Mouse (Mus musculus) ES-Bruce4 (cell line): ENCODE results near the gene Blm. TPM values are rescaled to one million over a fixed set of nuclear protein-coding genes. Genes with fewer than 3 reads are reported as not detected.

Experiments used
- H3K27ac ChIP-seq: 2 replicates; pipeline ENCODE4 v1.5.1; 2012; ENCODE audit warnings: low read length, inconsistent platforms; ENCODE audit not compliant: insufficient read depth
- H3K27me3 ChIP-seq: 2 replicates; pipeline ENCODE4 v1.6.1; 2012; ENCODE audit warnings: mild to moderate bottlenecking, low read length, inconsistent platforms; ENCODE audit not compliant: control insufficient read depth, poor library complexity, insufficient read depth, severe bottlenecking
- H3K36me3 ChIP-seq: 2 replicates; pipeline ENCODE4 v1.6.1; 2012; ENCODE audit warnings: inconsistent platforms, mild to moderate bottlenecking, low read length, moderate library complexity; ENCODE audit not compliant: control insufficient read depth, poor library complexity, insufficient read depth, severe bottlenecking
- H3K4me1 ChIP-seq: one replicate; pipeline ENCODE4 v1.8.1; 2011; ENCODE audit warnings: low read length; ENCODE audit not compliant: control insufficient read depth, insufficient read depth
- H3K4me3 ChIP-seq: 2 replicates; pipeline ENCODE4 v1.5.1; 2011; ENCODE audit warnings: low read depth, mild to moderate bottlenecking, low read length
- H3K9ac ChIP-seq: 2 replicates; pipeline ENCODE4 v1.6.1; 2012; ENCODE audit warnings: low read depth, mild to moderate bottlenecking, inconsistent platforms; ENCODE audit not compliant: poor library complexity, severe bottlenecking
- H3K9me3 ChIP-seq: replicated peaks from 2 replicates; pipeline ENCODE4 v1.6.1; 2012; ENCODE audit warnings: mild to moderate bottlenecking, low read length, inconsistent platforms; ENCODE audit not compliant: control insufficient read depth, poor library complexity, insufficient read depth, severe bottlenecking
- CTCF ChIP-seq: IDR thresholded peaks from one replicate; pipeline ENCODE4 v1.8.1; 2011; ENCODE audit warnings: low read depth, low read length
- EP300 ChIP-seq: IDR thresholded peaks from 2 replicates; pipeline ENCODE4 v1.6.1; 2011; ENCODE audit warnings: low read depth, low read length; ENCODE audit not compliant: insufficient read depth
- POLR2A ChIP-seq: IDR thresholded peaks from one replicate; pipeline ENCODE4 v1.8.1; 2011; ENCODE audit warnings: low read length; ENCODE audit not compliant: insufficient read depth
- polyA plus RNA-seq: library from polyadenylated mRNA; stranded (reverse); fragments of >200 nt; gene quantifications from 2 replicates; pipeline ENCODE4 v1.2.4, GENCODE M21; 2011; ENCODE audit warnings: low read depth; ENCODE audit not compliant: missing spikeins, insufficient read depth, insufficient read length

The Blm gene
- polyA plus RNA-seq, 1 experiment: 139 TPM

- H3K36me3 ChIP-seq: peaks cover 62% of the 10 kb centered on the region
- H3K4me1 ChIP-seq: peaks cover 2% of the 10 kb centered on the region
- no peak overlapping the region for H3K27ac ChIP-seq
- no peaks in the 10 kb centered on the region for H3K27me3 ChIP-seq
- no peak overlapping the region for H3K9ac ChIP-seq
- no peak overlapping the region for H3K4me3 ChIP-seq
- no peak for TF ChIP-seq CTCF
- TF ChIP-seq POLR2A: no peak
- TF ChIP-seq EP300: no peak
- H3K9me3 ChIP-seq: no peaks in the 10 kb centered on the region
Observed at GRCm38 (mm10) chr7:80506007-80506406, 28.9 kb downstream of the Blm start.

GRCm38 (mm10) chr7:80504920-80505319 is 30.0 kb downstream of the Blm start:
- Histone ChIP-seq H3K27ac (no peak overlapping the region), H3K4me3 (no peak overlapping the region), H3K9me3 (no peaks in the 10 kb centered on the region), H3K4me1 (peaks cover 2% of the 10 kb centered on the region), H3K9ac (no peak overlapping the region), H3K27me3 (no peaks in the 10 kb centered on the region), H3K36me3 (peaks cover 65% of the 10 kb centered on the region)
- TF ChIP-seq CTCF: no peak
- no peak for TF ChIP-seq EP300
- TF ChIP-seq POLR2A: no peak

- Histone ChIP-seq H3K9ac (no peak overlapping the region), H3K27me3 (no peaks in the 10 kb centered on the region), H3K4me1 (no peaks in the 10 kb centered on the region), H3K4me3 (no peak overlapping the region), H3K36me3 (peaks cover 58% of the 10 kb centered on the region), H3K9me3 (no peaks in the 10 kb centered on the region), H3K27ac (no peak overlapping the region)
- TF ChIP-seq CTCF (no peak), EP300 (no peak), POLR2A (no peak)
Observed at GRCm38 (mm10) chr7:80501006-80501405, 33.9 kb downstream of the Blm start.

- Histone ChIP-seq H3K9me3 (no peaks in the 10 kb centered on the region), H3K36me3 (peaks cover 49% of the 10 kb centered on the region), H3K9ac (no peak overlapping the region), H3K27ac (no peak overlapping the region), H3K4me3 (no peak overlapping the region), H3K27me3 (no peaks in the 10 kb centered on the region), H3K4me1 (no peaks in the 10 kb centered on the region)
- TF ChIP-seq CTCF: no peak
- TF ChIP-seq EP300: no peak
- TF ChIP-seq POLR2A: no peak
Observed at GRCm38 (mm10) chr7:80500099-80500498, 34.8 kb downstream of the Blm start.

- no peaks in the 10 kb centered on the region for H3K27me3 ChIP-seq
- no peaks in the 10 kb centered on the region for H3K4me1 ChIP-seq
- H3K4me3 ChIP-seq: no peak overlapping the region
- H3K27ac ChIP-seq: no peak overlapping the region
- H3K9ac ChIP-seq: no peak overlapping the region
- H3K36me3 ChIP-seq: peaks cover 50% of the 10 kb centered on the region
- TF ChIP-seq EP300 (no peak), POLR2A (no peak), CTCF (no peak)
- no peaks in the 10 kb centered on the region for H3K9me3 ChIP-seq
Observed at GRCm38 (mm10) chr7:80499190-80499962, 35.5 kb downstream of the Blm start.

- no peaks in the 10 kb centered on the region for H3K4me1 ChIP-seq
- H3K9me3 ChIP-seq: no peaks in the 10 kb centered on the region
- H3K36me3 ChIP-seq: peaks cover 45% of the 10 kb centered on the region
- H3K4me3 ChIP-seq: no peak overlapping the region
- no peak overlapping the region for H3K9ac ChIP-seq
- H3K27me3 ChIP-seq: no peaks in the 10 kb centered on the region
- H3K27ac ChIP-seq: no peak overlapping the region
- TF ChIP-seq POLR2A (no peak), EP300 (no peak), CTCF (no peak)
Observed at GRCm38 (mm10) chr7:80496656-80497055, 38.3 kb downstream of the Blm start.
